In genomic region chr8:117863837-117864236, GRCm38 (mm10) we compare ENCODE assay signal across 10 mouse cellular contexts.
DNase-seq lines count a peak whose midpoint lies in the region; ATAC-seq lines count a peak whose summit lies in the region.
"Had no signal": no experiment of that assay in that cellular context is flagged by ENCODE, and none has a peak within 500 bp of the region (broad histone marks: within the 10 kb centered on the region; RNA-seq: fewer than 3 reads in every experiment).

No protein-coding gene starts in this region.

- H3K4me1 ChIP-seq in hindbrain, embryonic 14.5 days (replicated peaks; ENCODE audit: control insufficient read depth, insufficient read depth, low read length), result peaks cover 11% of the 10 kb centered on the region; the same call in 1 of the 2 replicates
- H3K4me1 ChIP-seq in hindbrain, embryonic 13.5 days (replicated peaks), result peaks cover 14% of the 10 kb centered on the region
- peaks cover 19% of the 10 kb centered on the region for H3K4me1 ChIP-seq in limb, embryonic 10.5 days
- no peaks in the 10 kb centered on the region for H3K4me1 ChIP-seq in neural tube, embryonic 11.5 days (ENCODE audit: control insufficient read depth, insufficient read depth, low read length)

- no peaks in the 10 kb centered on the region for H3K27me3 ChIP-seq in hindbrain, embryonic 14.5 days (ENCODE audit: control insufficient read depth, insufficient read depth, low read length)
- no peaks in the 10 kb centered on the region for H3K27me3 ChIP-seq in hindbrain, embryonic 13.5 days
- no peaks in the 10 kb centered on the region for H3K27me3 ChIP-seq in limb, embryonic 10.5 days (ENCODE audit: low read depth, poor library complexity, severe bottlenecking)
- H3K27me3 ChIP-seq in neural tube, embryonic 11.5 days (ENCODE audit: control insufficient read depth, insufficient read depth, low read length), result no peaks in the 10 kb centered on the region

- 56% methylated on average over 2 of the region's 2 CpGs for WGBS in hindbrain, embryonic 14.5 days
- WGBS in hindbrain, embryonic 13.5 days, result 51% methylated on average over 2 of the region's 2 CpGs
- WGBS in limb, embryonic 10.5 days, result 36% methylated on average over 2 of the region's 2 CpGs
- 45% methylated on average over 2 of the region's 2 CpGs for WGBS in neural tube, embryonic 11.5 days

- ATAC-seq in hindbrain, embryonic 14.5 days (ENCODE audit: low FRiP score), result no peak
- no peak for ATAC-seq in hindbrain, embryonic 13.5 days (ENCODE audit: low FRiP score)
- ATAC-seq in neural tube, embryonic 11.5 days (ENCODE audit: insufficient read depth, low FRiP score, low TSS enrichment), result no peak

- H3K4me2 ChIP-seq in hindbrain, embryonic 14.5 days (replicated peaks), result no peak overlapping the region
- H3K4me2 ChIP-seq in hindbrain, embryonic 13.5 days, result no peak overlapping the region
- H3K4me2 ChIP-seq in neural tube, embryonic 11.5 days (ENCODE audit: low read depth), result no peak overlapping the region
- H3K4me2 ChIP-seq: neural tube, embryonic 13.5 days had no signal

- H3K9ac ChIP-seq in hindbrain, embryonic 14.5 days, result no peak overlapping the region
- no peak overlapping the region for H3K9ac ChIP-seq in hindbrain, embryonic 13.5 days
- H3K9ac ChIP-seq in neural tube, embryonic 11.5 days (ENCODE audit: low read length), result no peak overlapping the region
- H3K9ac ChIP-seq: neural tube, embryonic 13.5 days had no signal

- H3K9me3 ChIP-seq in hindbrain, embryonic 14.5 days (ENCODE audit: control insufficient read depth, low read length), result no peaks in the 10 kb centered on the region
- H3K9me3 ChIP-seq in hindbrain, embryonic 13.5 days, result no peaks in the 10 kb centered on the region
- no peaks in the 10 kb centered on the region for H3K9me3 ChIP-seq in limb, embryonic 10.5 days (replicated peaks)
- H3K9me3 ChIP-seq in neural tube, embryonic 11.5 days (ENCODE audit: control insufficient read depth, low read length), result no peaks in the 10 kb centered on the region
- H3K9me3 ChIP-seq: neural tube, embryonic 13.5 days had no signal

- DNase-seq in hindbrain, embryonic 14.5 days (ENCODE audit: low spot score), result peak; percentile 59
- peak; percentile 34 for DNase-seq in MEL-GATA-1-ER (ENCODE audit: extremely low read depth, low read depth)
- peak; percentile 67 to 81 for DNase-seq in cerebellum, postnatal 14 days
- DNase-seq in hindlimb bud, embryonic 11.5 days (ENCODE audit: extremely low spot score, low read depth, low spot score), result peak; percentile 28
- DNase-seq in limb, embryonic 10.5 days (ENCODE audit: low spot score), result peak; percentile 86
- DNase-seq in neural tube, embryonic 11.5 days (ENCODE audit: low spot score), result peak; percentile 64
- peak; percentile 40 for DNase-seq in yolk sac, embryonic 10.5 days (ENCODE audit: low spot score)

- H3K27ac ChIP-seq in hindbrain, embryonic 14.5 days, result no peak overlapping the region
- H3K27ac ChIP-seq in hindbrain, embryonic 13.5 days, result no peak overlapping the region
- no peak overlapping the region for H3K27ac ChIP-seq in limb, embryonic 10.5 days
- H3K27ac ChIP-seq in neural tube, embryonic 11.5 days (ENCODE audit: low read depth, low read length), result no peak overlapping the region
- H3K27ac ChIP-seq: neural tube, embryonic 13.5 days had no signal

- no peak overlapping the region for H3K4me3 ChIP-seq in hindbrain, embryonic 14.5 days (replicated peaks; ENCODE audit: low read length)
- H3K4me3 ChIP-seq in hindbrain, embryonic 13.5 days, result no peak overlapping the region
- no peak overlapping the region for H3K4me3 ChIP-seq in limb, embryonic 10.5 days
- H3K4me3 ChIP-seq in neural tube, embryonic 11.5 days (ENCODE audit: low read depth, low read length), result no peak overlapping the region
- H3K4me3 ChIP-seq: erythroblast, embryonic 14.5 days; neural tube, embryonic 13.5 days had no signal

- no peaks in the 10 kb centered on the region for H3K36me3 ChIP-seq in hindbrain, embryonic 14.5 days (replicated peaks; ENCODE audit: control insufficient read depth, insufficient read depth)
- H3K36me3 ChIP-seq in hindbrain, embryonic 13.5 days, result no peaks in the 10 kb centered on the region
- H3K36me3 ChIP-seq in limb, embryonic 10.5 days, result no peaks in the 10 kb centered on the region
- no peaks in the 10 kb centered on the region for H3K36me3 ChIP-seq in neural tube, embryonic 11.5 days (ENCODE audit: control insufficient read depth, insufficient read depth, low read length)
- H3K36me3 ChIP-seq: neural tube, embryonic 13.5 days had no signal

Comparison
In these comparisons a context has a peak if more than half of its experiments do, and no peak if none do; other contexts are left out.
1. DNase-seq: peak in every context shown above with its lines; median percentile 86 in limb, embryonic 10.5 days; 74 in cerebellum, postnatal 14 days; 64 in neural tube, embryonic 11.5 days; 59 in hindbrain, embryonic 14.5 days; 40 in yolk sac, embryonic 10.5 days; 34 in MEL-GATA-1-ER; 28 in hindlimb bud, embryonic 11.5 days.